Mouse (Mus musculus) adrenal gland, postnatal 36 days (tissue): Measurements from ENCODE around the gene Olfr317. TPM values are rescaled to one million over a fixed set of nuclear protein-coding genes. Genes with fewer than 3 reads are reported as not detected.
A peak's percentile ranks its signal among the peaks of the same experiment; 100 is the strongest.
"Not testable (repeated sequence)": the region's sequence is repeated elsewhere in the genome, so short reads cannot be mapped to it uniquely, and the experiment has no call there.

Experiments
- DNase-seq, 2 experiments: peaks; one replicate each; pipeline ENCODE4 v3.0.0; 2021; ENCODE audit warnings: mixed read lengths in 1 of 2
- long read RNA-seq, 2 experiments: library from polyadenylated mRNA; stranded (forward); transcript quantifications; one replicate each; pipeline ENCODE4 v2.0.0; 2021; ENCODE audit warnings: borderline sequencing depth in 2 of 2
- total RNA-seq, 2 experiments: library from RNA; stranded (reverse); gene quantifications; 2 replicates each; pipeline ENCODE4 v1.2.3; 2021

Gene Olfr317
- not detected for total RNA-seq
- long read RNA-seq, experiment 1, result 0 reads
- long read RNA-seq, experiment 2, result 0 reads

- DNase-seq, result no peak
Measured at GRCm38 (mm10) chr11:58738792-58739262, at the start of gene Olfr317. TSS of gene Olfr317 (minus strand) at chr11:58739212.

DNA sequence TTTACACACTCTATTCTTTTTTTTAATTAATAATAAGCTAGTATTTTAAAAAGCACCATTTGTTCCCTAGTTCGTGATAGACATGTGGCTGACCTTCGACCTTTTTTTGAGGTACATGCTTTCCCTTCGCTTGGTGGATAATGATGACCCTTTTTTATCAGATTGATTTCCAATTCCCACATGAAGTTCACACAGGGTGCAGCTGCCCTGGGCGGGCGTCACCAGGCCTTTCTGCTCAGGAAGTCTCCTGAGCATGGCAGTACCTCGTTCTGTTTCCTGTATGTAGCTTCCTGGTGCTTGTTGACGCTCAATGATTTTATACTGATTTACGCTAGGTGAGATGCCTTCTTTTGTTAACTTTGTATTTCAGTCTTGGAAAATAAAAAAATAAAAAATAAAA, 49.3 kb upstream of the Olfr317 start:
- DNase-seq, result no peak

DNA sequence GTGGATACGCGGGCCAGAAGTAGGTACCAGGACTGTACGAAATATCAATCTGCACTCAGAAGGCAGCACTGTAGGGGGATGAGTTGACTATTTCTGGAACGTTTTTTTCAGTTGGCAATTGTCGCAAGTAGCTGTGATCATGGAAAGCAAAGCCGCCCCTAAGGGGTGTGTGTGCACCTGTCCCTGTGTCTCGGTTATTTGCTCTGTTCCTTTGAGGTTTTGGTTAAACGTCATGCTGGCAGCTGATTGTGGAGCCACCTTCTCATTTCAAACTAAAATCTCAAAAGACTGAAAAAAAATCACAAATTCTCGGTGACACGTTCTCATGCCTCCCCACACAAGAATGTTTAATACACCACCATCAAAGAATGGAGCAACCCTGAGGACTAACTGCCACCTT, 48.6 kb upstream of the Olfr317 start:
- DNase-seq, result no peak

DNA sequence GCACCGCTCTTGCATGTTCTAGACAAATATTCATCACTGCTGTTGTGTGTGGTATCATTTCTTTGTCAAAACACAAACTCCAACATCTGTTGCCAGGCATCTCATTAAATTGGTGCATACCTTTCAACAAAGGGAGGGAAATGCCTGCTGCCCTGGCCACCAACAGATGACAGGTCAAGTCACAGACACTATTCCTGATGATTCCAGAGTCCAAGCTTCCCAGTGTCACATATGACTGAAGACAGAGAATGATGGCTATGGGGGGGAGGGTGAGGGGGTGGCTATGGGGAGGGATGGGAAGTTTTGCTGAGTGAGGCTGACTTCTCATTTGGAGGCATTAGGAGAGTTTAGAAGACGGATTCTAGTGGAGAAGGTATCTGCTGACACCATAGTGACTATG, 45.2 kb upstream of the Olfr317 start:
- DNase-seq, result no peak

- peak in 1 of 2 experiments; percentile 7 for DNase-seq
Measured at GRCm38 (mm10) chr11:58782480-58783089, 43.6 kb upstream of the Olfr317 start, which contains the start of gene Olfr314. TSS of gene Olfr314 (plus strand) at chr11:58782952.

DNA sequence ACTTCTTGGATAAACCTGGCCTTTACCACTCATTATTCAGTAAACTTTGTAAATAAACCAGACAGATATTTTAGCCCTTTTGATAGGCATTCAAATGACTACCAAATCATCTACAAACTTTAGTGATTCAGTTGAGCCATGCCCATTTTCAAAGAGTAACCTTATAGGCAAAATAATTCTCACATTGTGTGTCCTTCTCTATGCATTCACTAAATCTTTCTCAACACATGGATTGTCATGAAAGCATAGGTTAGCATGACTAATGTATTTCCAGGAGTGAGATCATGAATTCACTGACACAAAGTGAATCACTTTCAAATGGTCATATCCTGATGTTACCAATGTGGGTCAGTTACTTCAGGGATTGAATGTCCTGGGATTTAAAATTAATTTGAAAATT, 33.9 kb upstream of the Olfr317 start, which contains the start of gene Olfr315:
Gene Olfr315 (plus strand): TSS at position 301 of the 400 bp plus-strand sequence.
- no peak for DNase-seq

DNA sequence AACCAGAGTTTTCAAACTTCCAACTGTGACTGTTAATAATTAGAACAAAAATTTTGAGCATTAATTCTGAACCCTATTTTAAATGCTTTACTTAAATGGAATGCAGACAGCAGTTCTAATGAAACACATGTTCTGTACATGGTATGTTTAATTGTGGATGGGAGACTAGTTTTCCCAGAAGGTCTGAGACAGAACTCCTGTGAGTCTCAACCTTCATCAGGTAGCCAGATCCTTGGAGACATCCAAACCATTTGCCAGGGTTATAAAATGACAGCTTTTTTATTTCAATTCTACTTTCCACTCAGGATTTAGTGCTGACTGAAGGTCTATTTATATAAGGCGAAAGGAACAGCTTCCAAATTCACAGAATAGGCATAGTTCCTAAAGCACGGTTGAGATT, 13.4 kb upstream of the Olfr317 start, which contains the start of gene Olfr316:
Gene Olfr316 (plus strand): TSS at position 301 of the 400 bp plus-strand sequence.
- no peak for DNase-seq

DNA sequence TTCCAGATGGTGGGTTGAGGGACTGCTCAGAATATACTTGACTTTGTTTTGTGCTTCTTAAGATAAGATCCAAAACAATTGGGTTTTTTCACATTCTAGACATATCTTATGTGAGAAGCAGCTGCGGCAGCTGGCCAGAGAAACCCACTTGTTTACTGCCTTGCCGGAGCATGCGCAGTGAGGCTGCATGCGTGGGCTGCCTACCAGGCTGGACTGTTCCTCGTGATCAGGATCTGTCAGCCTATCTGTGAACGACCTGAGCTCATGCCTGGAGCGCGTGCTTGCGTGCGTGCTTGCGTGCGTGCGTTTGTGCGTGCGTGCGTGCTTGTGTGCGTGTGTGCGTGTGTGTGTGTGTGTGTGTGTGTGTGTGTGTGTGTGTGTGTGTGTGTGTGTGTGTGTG, 12.1 kb upstream of the Olfr317 start:
- not testable (repeated sequence) for DNase-seq

GRCm38 (mm10) chr11:58733372-58733771, 5.6 kb downstream of the Olfr317 start:
- no peak for DNase-seq

DNA sequence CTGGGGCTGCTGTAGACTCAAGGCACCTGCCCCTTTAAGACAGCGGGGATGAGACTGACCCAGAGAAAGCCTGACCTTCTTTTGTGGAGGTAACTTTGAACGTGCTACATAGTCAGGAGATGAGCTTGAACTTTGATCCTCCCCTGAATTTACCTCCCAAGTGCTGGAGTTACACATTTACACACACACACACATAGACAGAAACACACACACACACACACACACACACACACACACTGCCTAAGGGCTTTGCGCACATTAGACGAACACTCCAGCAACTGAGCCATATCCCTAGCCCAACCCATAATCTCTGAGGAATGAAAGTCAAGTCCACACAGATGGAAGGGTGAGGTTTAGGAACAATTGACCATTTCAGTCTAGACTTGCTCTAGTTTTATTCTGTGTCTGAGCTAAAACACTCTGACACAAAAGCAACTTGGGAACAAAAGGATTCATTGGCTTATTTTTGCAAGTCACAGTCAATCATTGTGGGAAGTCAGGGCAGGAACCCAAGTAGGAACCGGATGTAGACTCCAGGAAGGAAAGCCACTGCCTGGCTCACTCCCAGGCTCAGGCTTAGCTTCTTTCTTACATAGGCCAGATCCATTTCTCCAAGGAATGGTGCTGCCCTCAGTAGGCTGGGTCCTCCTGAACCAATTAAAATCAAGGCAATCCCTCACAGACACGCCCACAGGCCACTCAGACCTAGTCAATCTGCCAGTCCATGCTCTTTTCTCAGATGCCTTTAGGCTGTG, 10.9 kb downstream of the Olfr317 start:
- DNase-seq, result not testable (repeated sequence)

GRCm38 (mm10) chr11:58723914-58724313, 15.1 kb downstream of the Olfr317 start, which contains the start of gene Olfr318:
TSS of gene Olfr318 (minus strand) at chr11:58724014.
- no peak for DNase-seq

DNA sequence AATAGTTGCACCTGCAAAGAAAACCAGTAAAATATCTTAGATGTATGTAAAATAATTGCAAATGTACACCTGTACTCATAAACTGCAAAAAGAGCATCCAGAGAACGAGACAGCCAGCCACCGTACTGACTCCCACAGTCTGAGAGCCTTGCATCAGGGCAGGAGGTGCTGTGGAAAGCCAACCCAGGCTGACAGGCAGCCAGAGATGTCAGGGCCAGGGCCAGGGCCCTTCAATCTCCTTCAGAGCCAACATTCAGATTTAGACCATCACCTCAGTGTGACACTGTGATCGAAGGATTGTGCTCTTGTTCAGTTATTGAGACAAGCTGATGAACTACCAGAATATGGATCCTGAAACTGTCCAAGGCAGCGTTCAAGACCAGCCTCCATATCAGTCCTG, 19.3 kb downstream of the Olfr317 start:
- DNase-seq, result no peak

- not testable (repeated sequence) for DNase-seq
Measured at GRCm38 (mm10) chr11:58717723-58718122, 21.3 kb downstream of the Olfr317 start.

GRCm38 (mm10) chr11:58709086-58709485, 29.9 kb downstream of the Olfr317 start:
- no peak for DNase-seq

DNA sequence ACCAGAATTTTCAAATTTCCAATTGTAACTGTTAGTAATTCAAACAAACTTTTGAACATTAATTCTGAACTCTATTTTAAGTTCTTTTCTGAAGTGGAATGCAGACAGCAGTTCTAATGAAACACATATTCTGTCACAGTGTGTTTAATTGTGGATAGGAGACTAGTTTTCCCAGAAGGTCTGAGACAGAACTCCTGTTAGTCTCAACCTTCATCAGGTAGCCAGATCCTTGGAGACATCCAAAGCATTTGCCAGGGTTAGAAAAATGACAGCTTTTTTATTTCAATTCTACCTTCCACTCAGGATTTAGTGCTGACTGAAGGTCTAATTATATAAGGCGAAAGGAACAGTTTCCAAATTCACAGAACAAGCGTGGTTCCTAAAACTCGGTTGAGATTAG, 40.1 kb downstream of the Olfr317 start, which contains the start of gene Olfr319:
Gene Olfr319 (plus strand): TSS at position 301 of the 400 bp plus-strand sequence.
- no peak for DNase-seq

Other genes starting within 250 kb of the Olfr317 start
- gene Olfr332, start 246.7 kb downstream of the Olfr317 start, total RNA-seq, result not detected
- gene Olfr331, start 236.6 kb downstream of the Olfr317 start, total RNA-seq, result not detected
- under 1 TPM in 1 of 2 experiments, not detected in 1; 0.33 TPM for gene Olfr330, start 204.4 kb downstream of the Olfr317 start, total RNA-seq
- gene Olfr329-ps, start 192.8 kb downstream of the Olfr317 start, total RNA-seq, result 1 to 10 TPM in 1 of 2 experiments, not detected in 1; 1.2 TPM
- gene Olfr328, start 183.6 kb downstream of the Olfr317 start, total RNA-seq, result under 1 TPM; 0.17 to 0.26 TPM
- gene Olfr224, start 168.7 kb downstream of the Olfr317 start, total RNA-seq, result not detected
- gene Olfr325, start 161.5 kb downstream of the Olfr317 start, total RNA-seq, result not detected
- gene Olfr324, start 144.1 kb downstream of the Olfr317 start, total RNA-seq, result not detected
- not detected for gene 2210407C18Rik, start 123.1 kb downstream of the Olfr317 start, total RNA-seq
- not detected for gene Olfr323, start 108.7 kb downstream of the Olfr317 start, total RNA-seq
- not detected for gene Trim58, start 98.7 kb downstream of the Olfr317 start, total RNA-seq
- gene Olfr322, start 80.4 kb downstream of the Olfr317 start, total RNA-seq, result not detected
- not detected for gene Olfr320, start 58.1 kb downstream of the Olfr317 start, total RNA-seq
- gene Olfr319, start 40.0 kb downstream of the Olfr317 start, total RNA-seq, result not detected
- gene Olfr318, start 15.2 kb downstream of the Olfr317 start, total RNA-seq, result not detected
- not detected for gene Olfr316, start 13.5 kb upstream of the Olfr317 start, total RNA-seq
- not detected for gene Olfr315, start 34.0 kb upstream of the Olfr317 start, total RNA-seq
- not detected for gene Olfr314, start 43.7 kb upstream of the Olfr317 start, total RNA-seq
- gene Fam183b, start 62.7 kb upstream of the Olfr317 start, total RNA-seq, result 1 to 10 TPM; 1.4 to 2.4 TPM
- not detected for gene Olfr313, start 75.8 kb upstream of the Olfr317 start, total RNA-seq
- not detected for gene Olfr312, start 90.0 kb upstream of the Olfr317 start, total RNA-seq
- not detected for gene Olfr311, start 100.0 kb upstream of the Olfr317 start, total RNA-seq
- gene Gm12258, start 107.9 kb upstream of the Olfr317 start, total RNA-seq, result 1 to 10 TPM; 3.3 to 3.6 TPM
- 1 to 10 TPM; 4.4 to 6.2 TPM for gene 2810021J22Rik, start 128.0 kb upstream of the Olfr317 start, total RNA-seq
- gene Zfp39, start 165.0 kb upstream of the Olfr317 start, total RNA-seq, result 1 to 10 TPM; 3.1 to 3.2 TPM
- not detected for gene Btnl10, start 178.7 kb upstream of the Olfr317 start, total RNA-seq
- 100 to 1,000 TPM; 173 to 181 TPM for gene Rnf187, start 199.7 kb upstream of the Olfr317 start, total RNA-seq
- gene Hist3h2ba, start 209.7 kb upstream of the Olfr317 start, total RNA-seq, result 1 to 10 TPM; 4.5 to 5.8 TPM
- 10 to 100 TPM; 20.0 to 21.8 TPM for gene Hist3h2a, start 215.5 kb upstream of the Olfr317 start, total RNA-seq
- under 1 TPM; 0.10 to 0.26 TPM for gene Trim17, start 215.5 kb upstream of the Olfr317 start, total RNA-seq
- 10 to 100 TPM; 23.7 to 25.5 TPM for gene Trim11, start 238.9 kb upstream of the Olfr317 start, total RNA-seq